Mouse (Mus musculus): ENCODE data around the gene Numb. TPM values are rescaled to one million over a fixed set of nuclear protein-coding genes. Genes with fewer than 3 reads are reported as not detected.
"Not testable (repeated sequence)": the region's sequence is repeated elsewhere in the genome, so short reads cannot be mapped to it uniquely, and the experiment has no call there.

Gene Numb
- polyA plus RNA-seq, 1 experiment from 2014 or later, result 28.9 TPM

DNA sequence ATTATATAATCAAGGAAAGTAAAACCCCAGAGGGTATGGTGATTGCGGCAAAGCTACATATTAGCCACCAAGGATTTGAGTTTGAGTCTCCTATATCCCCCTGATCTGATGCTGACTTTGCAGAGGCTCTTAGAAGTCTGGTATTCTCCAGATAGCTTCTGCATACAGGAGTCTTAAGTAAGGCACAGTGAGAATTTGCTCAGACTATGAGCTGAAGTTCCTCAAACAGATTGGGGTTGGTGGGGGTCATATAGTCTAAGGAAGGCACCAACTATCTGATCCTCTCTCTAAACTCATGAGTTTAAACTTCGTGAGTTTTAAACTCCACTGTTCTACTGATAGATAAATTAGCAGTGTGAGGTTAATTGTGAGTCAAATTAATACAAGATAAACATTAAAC, 17.6 kb upstream of the Numb start:
- no peak for ATAC-seq
- Histone ChIP-seq H3K9me3 (ENCODE audit: control insufficient read depth) (no peaks in the 10 kb centered on the region), H3K27me3 (replicated peaks; ENCODE audit: control insufficient read depth, insufficient read depth, low read length) (no peaks in the 10 kb centered on the region), H3K4me1 (replicated peaks; ENCODE audit: control insufficient read depth, insufficient read depth, low read length) (no peaks in the 10 kb centered on the region), H3K9ac (ENCODE audit: low read depth, low read length) (no peak overlapping the region), H3K27ac (ENCODE audit: low read depth, low read length) (no peak overlapping the region), H3K4me3 (ENCODE audit: low read depth, low read length) (no peak overlapping the region), H3K36me3 (ENCODE audit: control insufficient read depth, insufficient read depth) (no peaks in the 10 kb centered on the region), H3K4me2 (replicated peaks; ENCODE audit: low read depth) (no peak overlapping the region)
- no peak for TF ChIP-seq CTCF (IDR thresholded peaks at IDR 0.05; ENCODE audit: low read depth)
- 90% methylated on average over 2 of the region's 2 CpGs for WGBS

- H3K4me1 ChIP-seq (replicated peaks; ENCODE audit: control insufficient read depth, insufficient read depth, low read length); H3K27ac ChIP-seq (ENCODE audit: low read depth, low read length); H3K9ac ChIP-seq (ENCODE audit: low read depth, low read length); H3K27me3 ChIP-seq (replicated peaks; ENCODE audit: control insufficient read depth, insufficient read depth, low read length); ATAC-seq; H3K4me3 ChIP-seq (ENCODE audit: low read depth, low read length); H3K36me3 ChIP-seq (ENCODE audit: control insufficient read depth, insufficient read depth); H3K4me2 ChIP-seq (replicated peaks; ENCODE audit: low read depth); H3K9me3 ChIP-seq (ENCODE audit: control insufficient read depth): not testable (repeated sequence)
- WGBS, result 45% methylated on average over 1 of the region's 1 CpGs
Measured at GRCm38 (mm10) chr12:83938592-83938991, 16.9 kb upstream of the Numb start.

DNA sequence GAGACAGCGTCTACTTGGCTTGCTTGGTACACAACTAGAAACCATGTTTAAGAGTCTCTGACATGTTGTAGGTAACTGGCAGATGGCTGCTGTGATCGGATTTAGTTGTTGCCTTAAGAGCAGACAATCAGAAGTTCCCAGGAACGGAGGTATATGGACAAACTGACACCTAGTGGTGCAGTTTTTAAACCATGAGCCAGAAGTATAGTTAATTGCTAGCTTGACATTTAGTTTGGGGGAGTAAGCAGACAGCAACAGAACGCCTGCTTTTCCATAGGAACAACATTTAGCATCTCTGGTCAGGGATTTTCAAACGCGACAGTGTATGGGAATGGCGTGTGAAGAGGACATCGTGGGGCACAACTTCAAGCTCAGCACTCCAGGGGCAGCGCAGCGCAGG, 15.9 kb upstream of the Numb start:
- TF ChIP-seq CTCF (IDR thresholded peaks at IDR 0.05; ENCODE audit: low read depth), result peak; percentile 63

DNA sequence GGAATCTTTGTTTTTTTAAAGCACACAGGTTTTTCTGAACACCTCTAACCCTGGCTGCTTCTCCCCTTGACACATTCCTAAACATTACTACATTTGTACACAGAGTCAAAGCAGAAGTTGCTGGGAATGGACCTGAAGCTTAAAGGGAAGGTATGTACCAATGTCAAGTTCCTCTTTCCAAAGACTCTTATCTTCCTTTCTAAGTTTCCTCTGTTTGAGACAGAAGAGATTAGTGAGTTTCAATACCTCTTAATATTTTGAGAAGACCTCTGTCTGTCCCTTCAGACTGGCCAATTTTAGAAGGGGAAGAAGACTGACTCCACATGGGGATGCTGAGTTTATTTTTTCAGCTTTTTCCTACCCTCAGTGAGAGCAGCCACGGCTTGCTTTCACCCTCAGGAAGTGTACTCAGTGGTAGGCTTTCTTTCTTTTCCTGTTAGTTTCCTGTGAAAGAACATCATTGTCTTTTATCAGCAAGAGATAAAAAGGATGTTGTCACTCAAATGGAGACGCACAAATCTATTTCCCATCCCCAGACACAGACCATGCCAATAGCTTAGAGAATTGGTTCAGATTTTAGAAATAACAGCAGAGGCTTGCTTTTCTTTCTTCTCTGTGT, 7.6 kb upstream of the Numb start:
- Histone ChIP-seq H3K36me3 (ENCODE audit: control insufficient read depth, insufficient read depth) (no peaks in the 10 kb centered on the region), H3K4me1 (replicated peaks; ENCODE audit: control insufficient read depth, insufficient read depth, low read length) (peaks cover 7% of the 10 kb centered on the region; the same call in 1 of the 2 replicates), H3K9ac (ENCODE audit: low read depth, low read length) (no peak overlapping the region), H3K9me3 (ENCODE audit: control insufficient read depth) (no peaks in the 10 kb centered on the region), H3K4me3 (ENCODE audit: low read depth, low read length) (no peak overlapping the region), H3K4me2 (replicated peaks; ENCODE audit: low read depth) (no peak overlapping the region), H3K27me3 (replicated peaks; ENCODE audit: control insufficient read depth, insufficient read depth, low read length) (no peaks in the 10 kb centered on the region), H3K27ac (ENCODE audit: low read depth, low read length) (no peak overlapping the region)
- no peak for ATAC-seq
- WGBS, result 23% methylated on average over 2 of the region's 2 CpGs
- no peak for TF ChIP-seq CTCF (IDR thresholded peaks at IDR 0.05; ENCODE audit: low read depth)

More for the DNA sequence above, 15.9 kb upstream of the Numb start:
- no peak for ATAC-seq
- WGBS, result 60% methylated on average over 10 of the region's 10 CpGs
- Histone ChIP-seq H3K4me3 (ENCODE audit: low read depth, low read length) (no peak overlapping the region), H3K36me3 (ENCODE audit: control insufficient read depth, insufficient read depth) (no peaks in the 10 kb centered on the region), H3K9ac (ENCODE audit: low read depth, low read length) (no peak overlapping the region), H3K9me3 (ENCODE audit: control insufficient read depth) (no peaks in the 10 kb centered on the region), H3K4me1 (replicated peaks; ENCODE audit: control insufficient read depth, insufficient read depth, low read length) (no peaks in the 10 kb centered on the region), H3K4me2 (replicated peaks; ENCODE audit: low read depth) (no peak overlapping the region), H3K27me3 (replicated peaks; ENCODE audit: control insufficient read depth, insufficient read depth, low read length) (no peaks in the 10 kb centered on the region), H3K27ac (ENCODE audit: low read depth, low read length) (no peak overlapping the region)

GRCm38 (mm10) chr12:83927747-83928146, 6.0 kb upstream of the Numb start:
- TF ChIP-seq CTCF (IDR thresholded peaks at IDR 0.05; ENCODE audit: low read depth), result no peak
- WGBS, result 57% methylated on average over 4 of the region's 4 CpGs
- peaks cover 17% of the 10 kb centered on the region; the same call in 1 of the 2 replicates for H3K4me1 ChIP-seq (replicated peaks; ENCODE audit: control insufficient read depth, insufficient read depth, low read length)
- H3K9ac ChIP-seq (ENCODE audit: low read depth, low read length), result no peak overlapping the region
- no peaks in the 10 kb centered on the region for H3K36me3 ChIP-seq (ENCODE audit: control insufficient read depth, insufficient read depth)
- no peak overlapping the region for H3K4me3 ChIP-seq (ENCODE audit: low read depth, low read length)
- no peak overlapping the region for H3K27ac ChIP-seq (ENCODE audit: low read depth, low read length)
- H3K27me3 ChIP-seq (replicated peaks; ENCODE audit: control insufficient read depth, insufficient read depth, low read length), result no peaks in the 10 kb centered on the region
- H3K9me3 ChIP-seq (ENCODE audit: control insufficient read depth), result no peaks in the 10 kb centered on the region
- H3K4me2 ChIP-seq (replicated peaks; ENCODE audit: low read depth), result no peak overlapping the region
- ATAC-seq, result no peak

GRCm38 (mm10) chr12:83926061-83926460, 4.3 kb upstream of the Numb start:
- no peak for TF ChIP-seq CTCF (IDR thresholded peaks at IDR 0.05; ENCODE audit: low read depth)
- ATAC-seq, result no peak
- Histone ChIP-seq H3K27me3 (replicated peaks; ENCODE audit: control insufficient read depth, insufficient read depth, low read length) (no peaks in the 10 kb centered on the region), H3K9ac (ENCODE audit: low read depth, low read length) (no peak overlapping the region), H3K4me1 (replicated peaks; ENCODE audit: control insufficient read depth, insufficient read depth, low read length) (peaks cover 17% of the 10 kb centered on the region; the same call in 1 of the 2 replicates), H3K36me3 (ENCODE audit: control insufficient read depth, insufficient read depth) (no peaks in the 10 kb centered on the region), H3K4me3 (ENCODE audit: low read depth, low read length) (no peak overlapping the region), H3K27ac (ENCODE audit: low read depth, low read length) (peak overlapping the region; percentile 89), H3K4me2 (replicated peaks; ENCODE audit: low read depth) (no peak overlapping the region), H3K9me3 (ENCODE audit: control insufficient read depth) (no peaks in the 10 kb centered on the region)
- WGBS, result 51% methylated on average over 2 of the region's 2 CpGs

All from intestine, postnatal 0 days (tissue).